Mouse (Mus musculus) MEL (cell line): ENCODE data around the gene Kiss1r. TPM values are rescaled to one million over a fixed set of nuclear protein-coding genes. Genes with fewer than 3 reads are reported as not detected.

ENCODE experiments used
- DNase-seq: peaks from one replicate; pipeline ENCODE4 v3.0.0; 2011; ENCODE audit warnings: low read depth, low spot score
- H3K27ac ChIP-seq: 2 replicates; pipeline ENCODE4 v1.5.1; 2012; ENCODE audit warnings: low read depth, mild to moderate bottlenecking, control low read depth, low read length, moderate library complexity; ENCODE audit not compliant: control insufficient read depth
- H3K27me3 ChIP-seq, 2 experiments: fragments of 150-350 bp in 1 of 2; sonication (generic) in 1 of 2; 2 replicates each; pipeline ENCODE4 v1.6.1; 2012; ENCODE audit warnings: low read length in 2 of 2, mild to moderate bottlenecking in 2 of 2, improper control_type of control experiment in 1 of 2, moderate library complexity in 1 of 2; ENCODE audit not compliant: insufficient read depth in 2 of 2, control insufficient read depth in 1 of 2
- H3K36me3 ChIP-seq, 2 experiments: 2 replicates each; pipeline ENCODE4 v1.6.1; 2012 to 2014; ENCODE audit warnings: low read length in 2 of 2, improper control_type of control experiment in 1 of 2, inconsistent platforms in 1 of 2, mild to moderate bottlenecking in 1 of 2; ENCODE audit not compliant: insufficient read depth in 2 of 2, control insufficient read depth in 1 of 2
- H3K4me1 ChIP-seq, 2 experiments: fragments of 150-350 bp in 1 of 2; sonication (generic) in 1 of 2; 2 replicates each; pipeline ENCODE4 v1.6.1; 2012; ENCODE audit warnings: low read length in 2 of 2, improper control_type of control experiment in 1 of 2, mild to moderate bottlenecking in 1 of 2; ENCODE audit not compliant: insufficient read depth in 2 of 2, control insufficient read depth in 1 of 2
- H3K4me3 ChIP-seq, 2 experiments: fragments of 150-350 bp in 1 of 2; sonication (generic) in 1 of 2; 2 replicates each; pipeline ENCODE4 v1.5.1; 2012; ENCODE audit warnings: low read depth in 2 of 2, low read length in 2 of 2, mild to moderate bottlenecking in 2 of 2, moderate library complexity in 2 of 2, control low read depth in 1 of 2, improper control_type of control experiment in 1 of 2; ENCODE audit not compliant: control insufficient read depth in 1 of 2, insufficient read depth in 1 of 2
- H3K79me2 ChIP-seq: 2 replicates; pipeline ENCODE4 v1.6.1; 2012; ENCODE audit warnings: mild to moderate bottlenecking, low read length, moderate library complexity; ENCODE audit not compliant: control insufficient read depth, poor library complexity, insufficient read depth
- H3K9ac ChIP-seq: 2 replicates; pipeline ENCODE4 v1.6.1; 2012; ENCODE audit warnings: low read depth, mild to moderate bottlenecking, control low read depth, low read length, moderate library complexity; ENCODE audit not compliant: control insufficient read depth, poor library complexity, severe bottlenecking
- H3K9me3 ChIP-seq: fragments of 150-350 bp; sonication (generic); replicated peaks from 2 replicates; pipeline ENCODE4 v1.6.1; 2012; ENCODE audit warnings: mild to moderate bottlenecking, low read length, improper control_type of control experiment, moderate library complexity; ENCODE audit not compliant: insufficient read depth
- CHD2 ChIP-seq: IDR thresholded peaks from 2 replicates; pipeline ENCODE4 v1.6.1; 2011; ENCODE audit warnings: low read length, improper control_type of control experiment
- E2F4 ChIP-seq: IDR thresholded peaks from 2 replicates; pipeline ENCODE4 v1.6.1; 2011; ENCODE audit warnings: low read depth, low read length, improper control_type of control experiment, borderline replicate concordance
- ELF1 ChIP-seq: IDR thresholded peaks from 2 replicates; pipeline ENCODE4 v1.6.1; 2014; ENCODE audit warnings: low read depth, mild to moderate bottlenecking, inconsistent platforms, low read length, improper control_type of control experiment, moderate library complexity
- EP300 ChIP-seq, 2 experiments: IDR thresholded peaks; 2 replicates each; pipeline ENCODE4 v1.6.1; 2011; ENCODE audit warnings: improper control_type of control experiment in 2 of 2, low read length in 2 of 2, low read depth in 1 of 2, mild to moderate bottlenecking in 1 of 2
- ETS1 ChIP-seq: IDR thresholded peaks from 2 replicates; pipeline ENCODE4 v1.6.1; 2012; ENCODE audit warnings: low read depth, mild to moderate bottlenecking, inconsistent platforms, low read length, improper control_type of control experiment, moderate library complexity
- GABPA ChIP-seq: IDR thresholded peaks from 2 replicates; pipeline ENCODE4 v1.6.1; 2012; ENCODE audit warnings: low read depth, mild to moderate bottlenecking, inconsistent platforms, low read length, improper control_type of control experiment, moderate library complexity
- GATA1 ChIP-seq: IDR thresholded peaks from 2 replicates; pipeline ENCODE4 v1.6.1; 2011; ENCODE audit warnings: low read depth, low read length, improper control_type of control experiment
- HCFC1 ChIP-seq: IDR thresholded peaks from 2 replicates; pipeline ENCODE4 v1.6.1; 2012; ENCODE audit warnings: low read depth, mild to moderate bottlenecking, inconsistent platforms, low read length, improper control_type of control experiment, moderate library complexity
- JUND ChIP-seq: IDR thresholded peaks from 2 replicates; pipeline ENCODE4 v1.6.1; 2011; ENCODE audit warnings: low read depth, mild to moderate bottlenecking, improper control_type of control experiment, low read length
- MAFK ChIP-seq: IDR thresholded peaks from 2 replicates; pipeline ENCODE4 v1.6.1; 2011; ENCODE audit warnings: low read depth, mild to moderate bottlenecking, low read length, improper control_type of control experiment, borderline replicate concordance
- MAX ChIP-seq: IDR thresholded peaks from 2 replicates; pipeline ENCODE4 v1.6.1; 2011; ENCODE audit warnings: low read length, improper control_type of control experiment
- MAZ ChIP-seq: IDR thresholded peaks from 2 replicates; pipeline ENCODE4 v1.6.1; 2012; ENCODE audit warnings: low read depth, mild to moderate bottlenecking, inconsistent platforms, low read length, improper control_type of control experiment
- MEF2A ChIP-seq: IDR thresholded peaks from 2 replicates; pipeline ENCODE4 v1.6.1; 2014; ENCODE audit warnings: low read depth, mild to moderate bottlenecking, inconsistent platforms, low read length, improper control_type of control experiment; ENCODE audit not compliant: poor library complexity, insufficient replicate concordance, severe bottlenecking; ENCODE audit errors: extremely low read depth
- MYB ChIP-seq: IDR thresholded peaks from 2 replicates; pipeline ENCODE4 v1.6.1; 2011; ENCODE audit warnings: mild to moderate bottlenecking, low read depth, low read length, improper control_type of control experiment
- NRF1 ChIP-seq: IDR thresholded peaks from 2 replicates; pipeline ENCODE4 v1.6.1; 2014; ENCODE audit warnings: low read depth, mild to moderate bottlenecking, inconsistent platforms, low read length, improper control_type of control experiment, moderate library complexity; ENCODE audit not compliant: poor library complexity, insufficient read depth, severe bottlenecking
- POLR2AphosphoS5 ChIP-seq: IDR thresholded peaks from 2 replicates; pipeline ENCODE4 v1.6.1; 2012; ENCODE audit warnings: low read depth, borderline replicate concordance, mild to moderate bottlenecking, inconsistent platforms, low read length, moderate library complexity, mixed read lengths
- RAD21 ChIP-seq: IDR thresholded peaks from 2 replicates; pipeline ENCODE4 v1.6.1; 2011; ENCODE audit warnings: mild to moderate bottlenecking, low read depth, low read length, improper control_type of control experiment
- RCOR1 ChIP-seq: IDR thresholded peaks from 2 replicates; pipeline ENCODE4 v1.6.1; 2012; ENCODE audit warnings: low read depth, mild to moderate bottlenecking, inconsistent platforms, low read length, improper control_type of control experiment
- SIN3A ChIP-seq: IDR thresholded peaks from 2 replicates; pipeline ENCODE4 v1.6.1; 2012; ENCODE audit warnings: low read length, improper control_type of control experiment, inconsistent platforms
- SMC3 ChIP-seq: IDR thresholded peaks from 2 replicates; pipeline ENCODE4 v1.6.1; 2011; ENCODE audit warnings: low read depth, low read length, improper control_type of control experiment
- TBP ChIP-seq: IDR thresholded peaks from 2 replicates; pipeline ENCODE4 v1.8.0; 2011; ENCODE audit warnings: low read depth, low read length, improper control_type of control experiment
- TCF12 ChIP-seq: IDR thresholded peaks from 2 replicates; pipeline ENCODE4 v1.6.1; 2014; ENCODE audit warnings: low read depth, mild to moderate bottlenecking, inconsistent platforms, low read length, improper control_type of control experiment, moderate library complexity
- UBTF ChIP-seq: IDR thresholded peaks from 2 replicates; pipeline ENCODE4 v1.6.1; 2012; ENCODE audit warnings: low read depth, mild to moderate bottlenecking, inconsistent platforms, low read length, improper control_type of control experiment, moderate library complexity, borderline replicate concordance; ENCODE audit not compliant: insufficient read depth
- USF1 ChIP-seq: IDR thresholded peaks from 2 replicates; pipeline ENCODE4 v1.6.1; 2014; ENCODE audit warnings: low read depth, mild to moderate bottlenecking, inconsistent platforms, low read length, improper control_type of control experiment, moderate library complexity
- ZC3H11A ChIP-seq: IDR thresholded peaks from 2 replicates; pipeline ENCODE4 v1.6.1; 2012; ENCODE audit warnings: low read depth, mild to moderate bottlenecking, inconsistent platforms, low read length, improper control_type of control experiment
- ZNF384 ChIP-seq: IDR thresholded peaks from 2 replicates; pipeline ENCODE4 v1.6.1; 2012; ENCODE audit warnings: low read depth, mild to moderate bottlenecking, inconsistent platforms, low read length, improper control_type of control experiment
- polyA plus RNA-seq, 2 experiments: library from polyadenylated mRNA; stranded (reverse) in 1 of 2; unstranded in 1 of 2; fragments of >175 nt in 1 of 2; fragments of >200 nt in 1 of 2; gene quantifications; 2 replicates each; pipeline versions ENCODE4 v1.2.1 to v1.2.4; 2012; ENCODE audit warnings: low replicate concordance in 2 of 2, low read depth in 1 of 2; ENCODE audit not compliant: insufficient read length in 2 of 2, insufficient read depth in 1 of 2, missing spikeins in 1 of 2
- total RNA-seq: library from RNA; depleted of rRNA; stranded (reverse); fragments of 300-350 nt; gene quantifications from 2 replicates; pipeline ENCODE4 v1.2.3, GENCODE M21; 2012

The Kiss1r gene
- total and polyA plus RNA-seq, 3 experiments: 9.1 to 23.5 TPM; not detected in 1

DNA sequence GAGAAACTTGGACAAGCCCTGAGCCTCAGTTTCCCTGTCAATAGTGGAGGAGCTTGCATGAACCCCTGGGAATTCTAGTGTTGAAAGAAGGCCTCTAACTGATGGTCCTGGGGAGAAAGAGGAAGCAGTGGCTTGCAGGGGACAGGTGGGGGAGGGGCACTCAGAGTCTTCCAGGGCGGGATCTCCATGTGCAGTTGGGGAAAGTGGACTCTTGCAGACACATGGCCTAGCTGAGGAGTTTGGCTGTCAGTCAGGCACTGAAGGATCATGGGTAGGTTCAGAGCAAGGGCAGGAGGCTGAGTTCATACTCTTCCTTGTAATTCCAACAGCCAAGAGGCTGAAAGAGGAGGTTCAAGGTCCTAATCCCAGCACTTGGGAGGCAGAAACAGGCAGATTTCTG lies 39.6 kb upstream of the Kiss1r start (continued):
- TF ChIP-seq POLR2AphosphoS5: no peak
- peak; percentile 66; the same call in 1 of the 2 replicates for TF ChIP-seq SIN3A
- TF ChIP-seq RCOR1: no peak
- TF ChIP-seq MYB: no peak
- peak; percentile 77 for TF ChIP-seq CHD2
- no peak for TF ChIP-seq SMC3
- no peak for TF ChIP-seq NRF1
- no peak for TF ChIP-seq UBTF
- peak; percentile 49 for TF ChIP-seq TCF12
- peak; percentile 56; the same call in 1 of the 2 replicates for TF ChIP-seq ETS1

- Histone ChIP-seq H3K9me3 (no peaks in the 10 kb centered on the region), H3K79me2 (no peaks in the 10 kb centered on the region), H3K27me3 (no peaks in the 10 kb centered on the region), H3K36me3 (peaks cover 0 to 14% of the 10 kb centered on the region in 2 experiments; a peak in 2 of 4 replicates), H3K9ac (peak overlapping the region; percentile 70), H3K4me3 (peak overlapping the region; percentile 43 to 56), H3K4me1 (peaks cover 8 to 36% of the 10 kb centered on the region in 2 experiments; a peak in 3 of 4 replicates), H3K27ac (peak overlapping the region; percentile 78)
- TF ChIP-seq HCFC1 (no peak), MAFK (no peak), TBP (0 out of 2 replicates have a peak, but pooled peaks have one; percentile 42), MAZ (no peak), EP300 (IDR thresholded peaks at IDR 0.05; ENCODE audit: low read depth in 1 of 2, low read length in 2 of 2) (0 out of 4 replicates have a peak, but pooled peaks of 1 of the 2 experiments have one; percentile 9), UBTF (no peak), ETS1 (peak; percentile 40; the same call in 1 of the 2 replicates), ZC3H11A (no peak), USF1 (no peak), ZNF384 (no peak), MEF2A (no peak), E2F4 (no peak), NRF1 (no peak), GATA1 (no peak), MAX (no peak), JUND (no peak), ELF1 (peak; percentile 45; the same call in 1 of the 2 replicates), GABPA (no peak), POLR2AphosphoS5 (no peak), RAD21 (no peak), MYB (no peak)
- peak; percentile 69 for DNase-seq
Observed at GRCm38 (mm10) chr10:79877757-79878156, 39.0 kb upstream of the Kiss1r start.
